Mouse (Mus musculus) CH12.LX (cell line): ENCODE measurements around the gene Gpr84.

ENCODE experiments used
- CHD2 ChIP-seq: IDR thresholded peaks from 2 replicates; pipeline ENCODE4 v1.6.1; 2011; ENCODE audit warnings: low read length, improper control_type of control experiment
- CTCF ChIP-seq, 2 experiments: IDR thresholded peaks in 1 of 2; conservative IDR thresholded peaks in 1 of 2; 2 replicates each; pipeline ENCODE4 v1.5.1; 2011 to 2012; ENCODE audit warnings: low read depth in 2 of 2, low read length in 2 of 2, improper control_type of control experiment in 1 of 2, inconsistent platforms in 1 of 2, mild to moderate bottlenecking in 1 of 2, moderate library complexity in 1 of 2
- E2F4 ChIP-seq: IDR thresholded peaks from 2 replicates; pipeline ENCODE4 v1.6.1; 2011; ENCODE audit warnings: low read depth, low read length, improper control_type of control experiment; ENCODE audit not compliant: insufficient replicate concordance
- ETS1 ChIP-seq: conservative IDR thresholded peaks from 2 replicates; pipeline ENCODE4 v1.6.1; 2012; ENCODE audit warnings: low read depth, mild to moderate bottlenecking, inconsistent platforms, low read length, improper control_type of control experiment, moderate library complexity
- HCFC1 ChIP-seq: IDR thresholded peaks from 2 replicates; pipeline ENCODE4 v1.6.1; 2012; ENCODE audit warnings: low read depth, mild to moderate bottlenecking, inconsistent platforms, low read length, improper control_type of control experiment
- MAFK ChIP-seq: IDR thresholded peaks from 2 replicates; pipeline ENCODE4 v1.6.1; 2011; ENCODE audit warnings: low read length, improper control_type of control experiment; ENCODE audit not compliant: insufficient replicate concordance
- MAZ ChIP-seq: IDR thresholded peaks from 2 replicates; pipeline ENCODE4 v1.6.1; 2012; ENCODE audit warnings: low read depth, mild to moderate bottlenecking, inconsistent platforms, low read length, improper control_type of control experiment, moderate library complexity
- MEF2A ChIP-seq: IDR thresholded peaks from 2 replicates; pipeline ENCODE4 v1.6.1; 2014; ENCODE audit warnings: low read depth, mild to moderate bottlenecking, inconsistent platforms, low read length, improper control_type of control experiment, borderline replicate concordance
- POLR2A ChIP-seq: IDR thresholded peaks from 2 replicates; pipeline ENCODE4 v1.6.1; 2011; ENCODE audit warnings: low read depth, mild to moderate bottlenecking, improper control_type of control experiment, low read length
- SIN3A ChIP-seq: IDR thresholded peaks from 2 replicates; pipeline ENCODE4 v1.6.1; 2012; ENCODE audit warnings: low read length, improper control_type of control experiment, inconsistent platforms
- TBP ChIP-seq: conservative IDR thresholded peaks from 2 replicates; pipeline ENCODE4 v1.6.1; 2011; ENCODE audit warnings: low read depth, low read length, improper control_type of control experiment
- ZC3H11A ChIP-seq: IDR thresholded peaks from 2 replicates; pipeline ENCODE4 v1.6.1; 2012; ENCODE audit warnings: low read depth, mild to moderate bottlenecking, inconsistent platforms, low read length, improper control_type of control experiment
- ZNF384 ChIP-seq: IDR thresholded peaks from 2 replicates; pipeline ENCODE4 v1.6.1; 2012; ENCODE audit warnings: low read depth, low read length, improper control_type of control experiment, inconsistent platforms

GRCm38 (mm10) chr15:103353511-103354256 is 43.3 kb upstream of the Gpr84 start:
- TF ChIP-seq TBP (no peak), ZNF384 (no peak), CHD2 (no peak), E2F4 (no peak), MAFK (no peak), MEF2A (no peak), CTCF (conservative IDR thresholded peaks at IDR 0.05 in 1 of 2, IDR thresholded peaks at IDR 0.05 in 1 of 2; ENCODE audit: low read depth in 2 of 2, low read length in 2 of 2) (no peak), ZC3H11A (no peak), SIN3A (no peak), MAZ (no peak), ETS1 (no peak), POLR2A (no peak), HCFC1 (no peak)
